Mouse (Mus musculus) heart, postnatal 0 days (tissue): ENCODE data around the gene Rnf19b. TPM values are rescaled to one million over a fixed set of nuclear protein-coding genes. Genes with fewer than 3 reads are reported as not detected.

ENCODE experiments used
- ATAC-seq: fragments of 200-750 bp; cut with Nextera tagmentation; 2 replicates; pipeline ENCODE4 v1.8.0; 2017; ENCODE audit warnings: low read depth, moderate number of reproducible peaks, moderate library complexity; ENCODE audit not compliant: insufficient read depth
- DNase-seq: peaks from one replicate; pipeline ENCODE4 v3.0.0-alpha.2; 2016; ENCODE audit warnings: low spot score
- H3K27ac ChIP-seq: fragments of 300-500 bp; sonication (generic); 2 replicates; pipeline ENCODE4 v1.5.1; 2014; ENCODE audit warnings: low read depth, mild to moderate bottlenecking
- H3K27me3 ChIP-seq: fragments of 300-500 bp; sonication (generic); 2 replicates; pipeline ENCODE4 v1.6.1; 2014; ENCODE audit warnings: low read length, mixed read lengths; ENCODE audit not compliant: control insufficient read depth, insufficient read depth
- H3K36me3 ChIP-seq: fragments of 300-500 bp; sonication (generic); replicated peaks from 2 replicates; pipeline ENCODE4 v1.6.1; 2014; ENCODE audit warnings: low read length, mixed read lengths; ENCODE audit not compliant: control insufficient read depth, insufficient read depth
- H3K4me1 ChIP-seq: fragments of 300-500 bp; sonication (generic); 2 replicates; pipeline ENCODE4 v1.6.1; 2014; ENCODE audit warnings: antibody characterized with exemption; ENCODE audit not compliant: control insufficient read depth, insufficient read depth
- H3K4me2 ChIP-seq: fragments of 300-500 bp; sonication (generic); 2 replicates; pipeline ENCODE4 v1.6.1; 2014; ENCODE audit warnings: low read depth, mild to moderate bottlenecking, low read length, moderate library complexity
- H3K4me3 ChIP-seq: fragments of 300-500 bp; sonication (generic); 2 replicates; pipeline ENCODE4 v1.5.1; 2014; ENCODE audit warnings: low read depth, low read length
- H3K9ac ChIP-seq: fragments of 300-500 bp; sonication (generic); replicated peaks from 2 replicates; pipeline ENCODE4 v1.6.1; 2014; ENCODE audit warnings: low read depth, low read length, mixed read lengths
- H3K9me3 ChIP-seq: fragments of 300-500 bp; sonication (generic); replicated peaks from 2 replicates; pipeline ENCODE4 v1.6.1; 2016; ENCODE audit warnings: low read length; ENCODE audit not compliant: control insufficient read depth
- CTCF ChIP-seq: IDR thresholded peaks from 2 replicates; pipeline ENCODE4 v1.5.1; 2016; ENCODE audit warnings: antibody characterized with exemption, control low read depth, low read depth
- EP300 ChIP-seq: IDR thresholded peaks from 2 replicates; pipeline ENCODE4 v1.6.1; 2016; ENCODE audit warnings: antibody characterized with exemption, low read depth
- WGBS: fragments of 180-500 bp; shearing (Covaris S2); extraction: QIAGEN DNeasy Blood & Tissue Kit; methylation state at CpG from one replicate; pipeline ENCODE4 v1.1.7; 2014; 5-methylcytosine and 5-hydroxymethylcytosine counted together
- polyA plus RNA-seq: library from polyadenylated mRNA; unstranded; fragments of >200 nt; fragmentation: Nextera tagmentation; extraction: Ambion mirVana; gene quantifications from 2 replicates; pipeline ENCODE4 v1.2.1, GENCODE M21; 2015
- total RNA-seq: library from RNA; depleted of rRNA; stranded (reverse); fragments of >200 nt; gene quantifications from 2 replicates; pipeline ENCODE4 v1.2.3, GENCODE M21; 2014; ENCODE audit warnings: low replicate concordance

Gene Rnf19b
- total and polyA plus RNA-seq, 2 experiments from 2014 or later, result 7.2 to 46.0 TPM

- Histone ChIP-seq H3K36me3 (no peaks in the 10 kb centered on the region), H3K4me2 (no peak overlapping the region), H3K27me3 (no peaks in the 10 kb centered on the region), H3K9ac (no peak overlapping the region), H3K27ac (no peak overlapping the region), H3K4me1 (peaks cover 19% of the 10 kb centered on the region), H3K9me3 (no peaks in the 10 kb centered on the region), H3K4me3 (no peak overlapping the region)
- DNase-seq (no peak), ATAC-seq (no peak)
- WGBS, result 66% methylated on average over 7 of the region's 7 CpGs
- TF ChIP-seq EP300, result no peak
- TF ChIP-seq CTCF, result no peak
Measured at GRCm38 (mm10) chr4:129035851-129036445, 22.1 kb upstream of the Rnf19b start.

GRCm38 (mm10) chr4:129047721-129048421 lies 10.2 kb upstream of the Rnf19b start:
- H3K27ac ChIP-seq, result no peak overlapping the region
- peaks cover 19% of the 10 kb centered on the region for H3K4me1 ChIP-seq
- no peak for DNase-seq
- ATAC-seq, result no peak
- WGBS, result 34% methylated on average over 15 of the region's 15 CpGs
- no peaks in the 10 kb centered on the region for H3K36me3 ChIP-seq
- peak overlapping the region; percentile 83 for H3K4me2 ChIP-seq
- TF ChIP-seq CTCF (no peak), EP300 (no peak)
- no peaks in the 10 kb centered on the region for H3K9me3 ChIP-seq
- H3K27me3 ChIP-seq, result peaks cover 12% of the 10 kb centered on the region
- H3K9ac ChIP-seq, result 0 out of 2 replicates have a peak overlapping the region, but pooled peaks have one; percentile 50
- H3K4me3 ChIP-seq, result peak overlapping the region; percentile 62

- peaks cover 12% of the 10 kb centered on the region for H3K27me3 ChIP-seq
- peaks cover 19% of the 10 kb centered on the region for H3K4me1 ChIP-seq
- peak overlapping the region; percentile 83 for H3K4me2 ChIP-seq
- H3K27ac ChIP-seq, result 0 out of 2 replicates have a peak overlapping the region, but pooled peaks have one; percentile 32
- under 1% methylated on average over 47 of the region's 52 CpGs for WGBS
- H3K36me3 ChIP-seq, result no peaks in the 10 kb centered on the region
- no peaks in the 10 kb centered on the region for H3K9me3 ChIP-seq
- H3K4me3 ChIP-seq, result peak overlapping the region; percentile 62
- TF ChIP-seq EP300 (no peak), CTCF (no peak)
- H3K9ac ChIP-seq, result peak overlapping the region; percentile 50
- ATAC-seq (peak; percentile 83), DNase-seq (peak; percentile 62)
Measured at GRCm38 (mm10) chr4:129048501-129049305, 9.4 kb upstream of the Rnf19b start.

GRCm38 (mm10) chr4:129049306-129050011 lies 8.6 kb upstream of the Rnf19b start:
- TF ChIP-seq EP300, result no peak
- TF ChIP-seq CTCF, result no peak
- 5% methylated on average over 23 of the region's 23 CpGs for WGBS
- H3K4me2 ChIP-seq, result peak overlapping the region; percentile 83
- H3K36me3 ChIP-seq, result no peaks in the 10 kb centered on the region
- 0 out of 2 replicates have a peak overlapping the region, but pooled peaks have one; percentile 32 for H3K27ac ChIP-seq
- H3K4me1 ChIP-seq, result peaks cover 19% of the 10 kb centered on the region
- H3K9ac ChIP-seq, result peak overlapping the region; percentile 50
- H3K4me3 ChIP-seq, result peak overlapping the region; percentile 62
- no peaks in the 10 kb centered on the region for H3K9me3 ChIP-seq
- ATAC-seq (no peak; the same call in 1 of the 2 replicates), DNase-seq (peak; percentile 47)
- H3K27me3 ChIP-seq, result peaks cover 12% of the 10 kb centered on the region

GRCm38 (mm10) chr4:129050365-129050764 lies 7.7 kb upstream of the Rnf19b start:
- Histone ChIP-seq H3K4me3 (no peak overlapping the region), H3K9me3 (no peaks in the 10 kb centered on the region), H3K4me2 (no peak overlapping the region), H3K4me1 (peaks cover 19% of the 10 kb centered on the region), H3K27me3 (peaks cover 12% of the 10 kb centered on the region), H3K36me3 (no peaks in the 10 kb centered on the region), H3K9ac (no peak overlapping the region), H3K27ac (no peak overlapping the region)
- WGBS, result 68% methylated on average over 4 of the region's 4 CpGs
- no peak for ATAC-seq
- no peak for DNase-seq
- no peak for TF ChIP-seq EP300
- no peak for TF ChIP-seq CTCF
